Mouse (Mus musculus): Measurements from ENCODE around the gene Fgfr2. TPM values are rescaled to one million over a fixed set of nuclear protein-coding genes. Genes with fewer than 3 reads are reported as not detected.

Gene Fgfr2
- polyA plus RNA-seq, 1 experiment from 2014 or later: 47.9 TPM

GRCm38 (mm10) chr7:132814089-132814450 is 309.1 kb downstream of the Fgfr2 start:
- no peak for ATAC-seq
- peak overlapping the region; percentile 92 for H3K9ac ChIP-seq
- WGBS: under 1% methylated on average over 7 of the region's 7 CpGs
- H3K36me3 ChIP-seq (ENCODE audit: poor library complexity, severe bottlenecking): no peaks in the 10 kb centered on the region
- H3K27ac ChIP-seq: peak overlapping the region; percentile 95
- H3K4me3 ChIP-seq: peak overlapping the region; percentile 77
- H3K4me1 ChIP-seq: peaks cover 58% of the 10 kb centered on the region
- peak overlapping the region; percentile 72 for H3K4me2 ChIP-seq
- H3K27me3 ChIP-seq: no peaks in the 10 kb centered on the region
- no peaks in the 10 kb centered on the region for H3K9me3 ChIP-seq (replicated peaks)

GRCm38 (mm10) chr7:132813416-132814088 is 309.6 kb downstream of the Fgfr2 start, which contains the start of gene Fam53b:
TSS of gene Fam53b (minus strand) at chr7:132813886.
- ATAC-seq: peak; percentile 57
- Histone ChIP-seq H3K36me3 (ENCODE audit: poor library complexity, severe bottlenecking) (no peaks in the 10 kb centered on the region), H3K4me1 (peaks cover 64% of the 10 kb centered on the region), H3K4me2 (peak within 1 kb of the TSS; percentile 72), H3K27me3 (no peaks in the 10 kb centered on the region), H3K9me3 (replicated peaks) (no peaks in the 10 kb centered on the region), H3K27ac (peak within 1 kb of the TSS; percentile 95), H3K4me3 (peak within 1 kb of the TSS; percentile 77), H3K9ac (peak within 1 kb of the TSS; percentile 92)
- under 1% methylated on average over 69 of the region's 85 CpGs for WGBS

- peak; percentile 25 for ATAC-seq
These were observed 310.3 kb downstream of the Fgfr2 start for GRCm38 (mm10) chr7:132812619-132813415.

GRCm38 (mm10) chr7:132811716-132812618 is 311.2 kb downstream of the Fgfr2 start:
- no peaks in the 10 kb centered on the region for H3K27me3 ChIP-seq
- H3K4me2 ChIP-seq: peak overlapping the region; percentile 72
- no peaks in the 10 kb centered on the region for H3K36me3 ChIP-seq (ENCODE audit: poor library complexity, severe bottlenecking)
- peak overlapping the region; percentile 77 for H3K4me3 ChIP-seq
- ATAC-seq: no peak
- H3K27ac ChIP-seq: peak overlapping the region; percentile 95
- 10% methylated on average over 23 of the region's 23 CpGs for WGBS
- H3K9me3 ChIP-seq (replicated peaks): no peaks in the 10 kb centered on the region
- peak overlapping the region; percentile 92 for H3K9ac ChIP-seq
- peaks cover 79% of the 10 kb centered on the region for H3K4me1 ChIP-seq

More at GRCm38 (mm10) chr7:132812619-132813415, 310.3 kb downstream of the Fgfr2 start:
- Histone ChIP-seq H3K27me3 (no peaks in the 10 kb centered on the region), H3K4me3 (peak overlapping the region; percentile 77), H3K9me3 (replicated peaks) (no peaks in the 10 kb centered on the region), H3K36me3 (ENCODE audit: poor library complexity, severe bottlenecking) (no peaks in the 10 kb centered on the region), H3K4me1 (peaks cover 71% of the 10 kb centered on the region), H3K4me2 (peak overlapping the region; percentile 72), H3K27ac (peak overlapping the region; percentile 95), H3K9ac (peak overlapping the region; percentile 92)
- under 1% methylated on average over 58 of the region's 59 CpGs for WGBS

- ATAC-seq: peak; percentile 39
- peak overlapping the region; percentile 92 for H3K27ac ChIP-seq
These were observed 312.3 kb downstream of the Fgfr2 start for GRCm38 (mm10) chr7:132810879-132811278.

GRCm38 (mm10) chr7:132810368-132810767 is 312.8 kb downstream of the Fgfr2 start:
- Histone ChIP-seq H3K4me1 (peaks cover 83% of the 10 kb centered on the region), H3K27me3 (no peaks in the 10 kb centered on the region), H3K4me3 (peak overlapping the region; percentile 9; the same call in 1 of the 2 replicates), H3K27ac (peak overlapping the region; percentile 92), H3K36me3 (ENCODE audit: poor library complexity, severe bottlenecking) (no peaks in the 10 kb centered on the region), H3K9ac (peak overlapping the region; percentile 17; the same call in 1 of the 2 replicates), H3K4me2 (peak overlapping the region; percentile 72), H3K9me3 (replicated peaks) (no peaks in the 10 kb centered on the region)
- peak; percentile 40 for ATAC-seq
- 12% methylated on average over 6 of the region's 6 CpGs for WGBS

More at GRCm38 (mm10) chr7:132810879-132811278, 312.3 kb downstream of the Fgfr2 start:
- Histone ChIP-seq H3K36me3 (ENCODE audit: poor library complexity, severe bottlenecking) (no peaks in the 10 kb centered on the region), H3K4me1 (peaks cover 83% of the 10 kb centered on the region), H3K27me3 (no peaks in the 10 kb centered on the region), H3K4me3 (peak overlapping the region; percentile 77), H3K9ac (no peak overlapping the region), H3K4me2 (peak overlapping the region; percentile 72), H3K9me3 (replicated peaks) (no peaks in the 10 kb centered on the region)
- 37% methylated on average over 1 of the region's 1 CpGs for WGBS

- Histone ChIP-seq H3K4me1 (peaks cover 82% of the 10 kb centered on the region), H3K4me2 (peak overlapping the region; percentile 72), H3K9ac (peak overlapping the region; percentile 57), H3K4me3 (peak overlapping the region; percentile 9), H3K9me3 (replicated peaks) (no peaks in the 10 kb centered on the region), H3K27me3 (no peaks in the 10 kb centered on the region), H3K27ac (peak overlapping the region; percentile 92), H3K36me3 (ENCODE audit: poor library complexity, severe bottlenecking) (no peaks in the 10 kb centered on the region)
- 13% methylated on average over 6 of the region's 6 CpGs for WGBS
- ATAC-seq: no peak
These were observed 313.4 kb downstream of the Fgfr2 start for GRCm38 (mm10) chr7:132809721-132810120.

GRCm38 (mm10) chr7:132808841-132809682 is 314.1 kb downstream of the Fgfr2 start:
- 1% methylated on average over 20 of the region's 20 CpGs for WGBS
- H3K4me3 ChIP-seq: peak overlapping the region; percentile 7

GRCm38 (mm10) chr7:132808051-132808796 is 314.9 kb downstream of the Fgfr2 start:
- WGBS: 33% methylated on average over 7 of the region's 7 CpGs
- Histone ChIP-seq H3K4me3 (no peak overlapping the region), H3K4me2 (peak overlapping the region; percentile 72)

More at GRCm38 (mm10) chr7:132808841-132809682, 314.1 kb downstream of the Fgfr2 start:
- Histone ChIP-seq H3K9ac (peak overlapping the region; percentile 57), H3K27me3 (no peaks in the 10 kb centered on the region), H3K4me1 (peaks cover 81% of the 10 kb centered on the region), H3K27ac (peak overlapping the region; percentile 92), H3K4me2 (peak overlapping the region; percentile 72), H3K9me3 (replicated peaks) (no peaks in the 10 kb centered on the region), H3K36me3 (ENCODE audit: poor library complexity, severe bottlenecking) (no peaks in the 10 kb centered on the region)
- ATAC-seq: peak; percentile 30; the same call in 1 of the 2 replicates

More at GRCm38 (mm10) chr7:132808051-132808796, 314.9 kb downstream of the Fgfr2 start:
- ATAC-seq: no peak
- Histone ChIP-seq H3K9ac (no peak overlapping the region), H3K9me3 (replicated peaks) (no peaks in the 10 kb centered on the region), H3K27me3 (no peaks in the 10 kb centered on the region), H3K4me1 (peaks cover 86% of the 10 kb centered on the region), H3K36me3 (ENCODE audit: poor library complexity, severe bottlenecking) (no peaks in the 10 kb centered on the region), H3K27ac (peak overlapping the region; percentile 92)

Data from forebrain, embryonic 13.5 days (tissue).